Mouse (Mus musculus) neural tube, embryonic 15.5 days (tissue): ENCODE data around the gene Npdc1. TPM values are rescaled to one million over a fixed set of nuclear protein-coding genes. Genes with fewer than 3 reads are reported as not detected.

Source experiments
- ATAC-seq: fragments of 200-750 bp; cut with Nextera tagmentation; 2 replicates; pipeline ENCODE4 v1.8.0; 2017; ENCODE audit warnings: mild to moderate bottlenecking, moderate TSS enrichment, moderate library complexity; ENCODE audit not compliant: low FRiP score
- H3K27ac ChIP-seq: fragments of 300-500 bp; sonication (generic); replicated peaks from 2 replicates; pipeline ENCODE4 v1.5.1; 2015; ENCODE audit warnings: mild to moderate bottlenecking, inconsistent platforms
- H3K27me3 ChIP-seq: fragments of 300-500 bp; sonication (generic); replicated peaks from 2 replicates; pipeline ENCODE4 v1.6.1; 2015; ENCODE audit warnings: inconsistent platforms
- H3K36me3 ChIP-seq: fragments of 300-500 bp; sonication (generic); 2 replicates; pipeline ENCODE4 v1.6.1; 2015; ENCODE audit warnings: inconsistent platforms
- H3K4me1 ChIP-seq: fragments of 300-500 bp; sonication (generic); 2 replicates; pipeline ENCODE4 v1.6.1; 2015; ENCODE audit warnings: inconsistent platforms
- H3K4me2 ChIP-seq: fragments of 300-500 bp; sonication (generic); 2 replicates; pipeline ENCODE4 v1.6.1; 2015; ENCODE audit warnings: inconsistent platforms, mild to moderate bottlenecking, moderate library complexity
- H3K4me3 ChIP-seq: fragments of 300-500 bp; sonication (generic); replicated peaks from 2 replicates; pipeline ENCODE4 v1.5.1; 2015; ENCODE audit warnings: mild to moderate bottlenecking, inconsistent platforms
- H3K9ac ChIP-seq: fragments of 300-500 bp; sonication (generic); replicated peaks from 2 replicates; pipeline ENCODE4 v1.6.1; 2015; ENCODE audit warnings: mild to moderate bottlenecking, inconsistent platforms
- H3K9me3 ChIP-seq: fragments of 300-500 bp; sonication (generic); replicated peaks from 2 replicates; pipeline ENCODE4 v1.6.1; 2016; ENCODE audit warnings: inconsistent platforms
- WGBS: fragments of 180-500 bp; shearing (Covaris S2); methylation state at CpG from one replicate; pipeline ENCODE4 v1.1.7; 2015; ENCODE audit warnings: mixed read lengths; 5-methylcytosine and 5-hydroxymethylcytosine counted together
- polyA plus RNA-seq: library from polyadenylated mRNA; unstranded; fragments of >200 nt; fragmentation: Nextera tagmentation; extraction: Ambion mirVana; gene quantifications from 2 replicates; pipeline ENCODE4 v1.2.1, GENCODE M21; 2015

Npdc1 gene
- 398 and 483 TPM in 2 replicates for polyA plus RNA-seq

DNA sequence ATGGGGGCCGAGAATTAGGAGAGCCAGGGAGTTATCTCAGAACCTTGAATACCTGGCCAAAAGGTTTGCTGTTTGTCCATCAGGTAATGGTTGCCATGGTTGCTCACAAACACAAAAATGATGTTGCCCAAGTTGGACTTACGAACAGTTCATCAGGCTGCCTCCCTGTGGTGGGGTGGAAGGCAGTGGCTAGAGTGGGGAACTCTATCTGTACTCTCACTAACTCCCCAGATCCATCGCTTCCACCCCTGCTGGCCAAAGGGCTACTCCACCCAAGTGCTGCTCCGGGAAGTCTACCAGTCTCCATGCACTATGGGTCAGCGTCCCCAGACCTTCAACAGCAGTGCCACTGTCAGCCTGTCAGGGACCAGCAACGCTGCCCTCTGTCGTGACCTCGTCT lies at the start of gene Npdc1:
TSS of gene Npdc1 (plus strand) at position 301 of the 400 bp plus-strand sequence.
- H3K27ac ChIP-seq, result no peak within 1 kb of the TSS
- H3K27me3 ChIP-seq, result peaks cover 61% of the 10 kb centered on the region
- peaks cover 37% of the 10 kb centered on the region for H3K4me1 ChIP-seq
- WGBS, result 66% methylated on average over 8 of the region's 8 CpGs
- H3K9ac ChIP-seq, result no peak within 1 kb of the TSS
- H3K4me3 ChIP-seq, result no peak within 1 kb of the TSS
- no peak within 1 kb of the TSS for H3K4me2 ChIP-seq
- no peaks in the 10 kb centered on the region for H3K9me3 ChIP-seq
- no peaks in the 10 kb centered on the region for H3K36me3 ChIP-seq
- no peak for ATAC-seq

DNA sequence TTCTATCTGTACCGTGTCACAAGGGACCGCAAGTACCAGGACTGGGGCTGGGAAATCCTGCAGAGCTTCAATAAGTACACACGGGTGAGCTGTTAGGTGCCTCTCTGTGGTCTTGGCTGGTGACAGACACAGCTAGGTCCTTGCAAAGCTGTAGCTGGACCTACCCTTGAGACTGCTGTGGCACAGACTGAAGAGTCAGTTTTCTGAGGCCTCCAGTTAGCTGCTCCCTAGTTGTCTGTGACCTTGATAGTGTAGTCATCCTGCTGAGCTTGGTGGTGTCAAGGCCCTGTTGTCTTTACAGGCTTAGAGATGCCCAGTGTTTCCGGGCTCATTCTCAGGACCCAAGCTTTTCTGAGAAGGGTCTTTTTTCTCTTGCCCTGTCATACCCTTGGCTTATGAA lies 49.7 kb upstream of the Npdc1 start:
- H3K27ac ChIP-seq, result no peak overlapping the region
- 98% methylated on average over 4 of the region's 4 CpGs for WGBS
- H3K9ac ChIP-seq, result no peak overlapping the region
- H3K4me3 ChIP-seq, result no peak overlapping the region
- no peak overlapping the region for H3K4me2 ChIP-seq
- peaks cover 89% of the 10 kb centered on the region for H3K36me3 ChIP-seq
- no peak for ATAC-seq
- 0 out of 2 replicates have a peak, but pooled peaks cover 2% of the 10 kb centered on the region for H3K4me1 ChIP-seq
- H3K27me3 ChIP-seq, result no peaks in the 10 kb centered on the region
- no peaks in the 10 kb centered on the region for H3K9me3 ChIP-seq

DNA sequence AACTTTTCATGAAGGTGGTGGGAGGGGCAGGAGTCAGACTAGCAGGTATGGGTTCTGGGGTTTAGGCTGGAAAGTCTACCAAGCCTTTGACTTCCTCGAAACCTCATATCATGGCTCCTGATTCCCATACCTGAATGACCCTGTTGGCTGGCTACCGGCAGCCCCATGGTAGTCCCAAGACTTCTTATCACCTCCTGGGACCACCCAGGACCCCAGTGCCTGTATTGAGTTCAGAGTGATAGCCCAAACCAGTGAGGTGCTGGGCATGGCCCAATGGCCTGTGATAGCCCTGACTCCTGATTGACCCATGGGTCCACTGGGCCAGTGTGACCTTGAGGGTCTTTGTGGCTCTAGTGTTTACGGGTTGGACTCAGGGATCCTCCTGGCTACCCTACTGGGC lies 48.5 kb upstream of the Npdc1 start:
- no peak overlapping the region for H3K4me3 ChIP-seq
- H3K4me1 ChIP-seq, result peaks cover 14% of the 10 kb centered on the region
- no peak overlapping the region for H3K9ac ChIP-seq
- 97% methylated on average over 3 of the region's 3 CpGs for WGBS
- H3K4me2 ChIP-seq, result no peak overlapping the region
- no peaks in the 10 kb centered on the region for H3K27me3 ChIP-seq
- no peaks in the 10 kb centered on the region for H3K9me3 ChIP-seq
- H3K27ac ChIP-seq, result no peak overlapping the region
- peaks cover 77% of the 10 kb centered on the region for H3K36me3 ChIP-seq
- no peak for ATAC-seq

DNA sequence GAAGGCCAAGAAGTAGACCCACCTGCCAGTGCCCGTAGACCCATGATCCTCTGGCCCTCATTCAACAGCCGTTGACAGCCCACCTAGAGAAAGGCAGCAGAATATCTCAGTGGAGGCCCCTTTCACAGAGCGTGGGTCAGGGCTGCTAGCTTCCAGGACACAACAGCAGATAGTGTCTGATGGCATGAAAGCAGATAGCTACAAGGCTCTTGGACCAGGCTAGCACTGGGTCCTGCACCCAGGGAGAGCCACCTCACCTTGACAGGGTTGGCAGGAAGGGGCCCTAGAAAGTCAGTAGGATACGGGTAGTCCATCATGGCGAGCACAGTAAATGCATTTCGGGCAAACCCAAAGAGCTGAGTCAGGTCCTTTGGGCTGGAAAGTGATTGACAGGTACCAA lies 44.9 kb upstream of the Npdc1 start:
- no peak for ATAC-seq
- H3K4me1 ChIP-seq, result peaks cover 29% of the 10 kb centered on the region
- H3K4me3 ChIP-seq, result no peak overlapping the region
- H3K36me3 ChIP-seq, result peaks cover 45% of the 10 kb centered on the region
- no peaks in the 10 kb centered on the region for H3K27me3 ChIP-seq
- H3K27ac ChIP-seq, result no peak overlapping the region
- H3K9me3 ChIP-seq, result no peaks in the 10 kb centered on the region
- no peak overlapping the region for H3K4me2 ChIP-seq
- 92% methylated on average over 6 of the region's 6 CpGs for WGBS
- no peak overlapping the region for H3K9ac ChIP-seq

DNA sequence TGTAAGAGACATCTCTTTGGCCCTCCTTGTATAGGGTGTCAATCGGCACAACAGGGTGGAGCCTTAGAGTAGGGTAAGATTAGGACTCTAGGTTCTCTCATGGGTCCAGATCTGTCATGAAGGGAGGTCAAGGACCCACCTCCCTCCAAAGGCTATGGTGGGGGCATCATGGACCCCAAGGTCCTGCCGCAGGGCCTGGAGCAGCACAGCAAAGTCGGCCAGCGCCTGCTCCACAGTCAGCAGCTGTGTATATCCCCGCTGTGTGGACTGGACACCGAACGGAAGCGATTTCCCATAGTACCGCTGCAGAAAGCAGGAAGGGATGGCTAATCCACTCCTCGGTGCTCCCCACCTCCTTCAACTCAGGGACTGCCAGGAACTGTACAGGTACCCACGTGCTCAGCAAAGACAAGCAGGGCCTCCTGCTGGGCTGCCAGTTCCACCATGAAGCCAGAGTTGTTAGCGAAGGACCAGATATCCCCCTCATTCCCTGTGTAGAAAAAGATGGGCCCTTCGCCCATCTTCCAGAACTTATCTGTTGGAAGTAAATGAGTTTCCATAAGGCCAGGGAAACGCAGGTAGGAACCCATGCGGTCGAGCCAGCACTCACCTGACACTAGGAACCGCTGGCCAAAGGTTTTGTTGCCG lies 43.6 kb upstream of the Npdc1 start:
- H3K27me3 ChIP-seq, result no peaks in the 10 kb centered on the region
- WGBS, result 37% methylated on average over 18 of the region's 18 CpGs
- H3K9me3 ChIP-seq, result no peaks in the 10 kb centered on the region
- no peak overlapping the region for H3K27ac ChIP-seq
- peak; percentile 16; the same call in 1 of the 2 replicates for ATAC-seq
- peaks cover 31% of the 10 kb centered on the region for H3K36me3 ChIP-seq
- peaks cover 29% of the 10 kb centered on the region for H3K4me1 ChIP-seq
- peak overlapping the region; percentile 94 for H3K4me2 ChIP-seq
- H3K9ac ChIP-seq, result peak overlapping the region; percentile 59
- peak overlapping the region; percentile 57 for H3K4me3 ChIP-seq

DNA sequence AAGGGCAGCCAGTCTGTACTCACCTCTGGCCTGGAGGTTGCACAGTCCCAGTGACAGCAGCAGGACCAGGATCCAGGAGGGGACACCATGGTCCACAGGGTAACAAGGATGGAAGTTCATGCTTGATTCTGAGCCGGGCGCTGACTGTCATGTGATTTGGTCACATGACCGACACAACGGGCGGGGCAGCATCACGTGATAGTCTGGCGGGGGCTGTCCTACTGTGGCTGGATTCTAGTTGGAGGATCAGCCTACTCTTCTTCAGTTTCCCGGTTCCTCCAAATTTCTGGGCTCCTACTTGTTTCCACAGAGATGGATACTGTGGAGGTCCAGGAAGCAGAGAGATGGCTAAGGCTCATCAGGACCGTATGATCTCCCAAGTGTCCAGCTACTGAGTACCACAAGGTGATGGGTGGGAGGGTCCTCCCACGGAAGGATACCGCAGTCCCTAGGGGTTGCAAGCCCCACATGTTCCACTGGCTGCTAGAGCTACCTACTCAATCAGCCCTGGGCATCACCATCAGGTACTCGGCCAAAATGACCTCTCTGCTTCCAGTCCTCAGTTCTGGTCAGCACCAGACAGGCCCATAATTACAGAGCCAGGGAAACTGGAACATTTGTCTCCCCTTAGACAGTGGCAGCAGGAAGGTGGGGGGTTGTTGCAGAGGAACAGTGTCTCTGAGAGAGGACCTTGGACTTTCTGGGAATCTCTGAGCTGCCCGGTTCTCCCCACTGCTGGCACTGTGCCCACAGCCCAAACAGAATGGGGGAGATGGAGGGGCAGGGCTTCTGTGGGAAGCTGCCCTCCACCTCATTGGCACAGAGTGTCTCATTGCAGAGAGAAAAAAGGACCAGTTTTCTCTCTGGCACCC lies 42.7 kb upstream of the Npdc1 start, which contains the start of gene Dpp7:
TSS of gene Dpp7 (minus strand) at position 152 of the 872 bp plus-strand sequence.
- peak; percentile 88 for ATAC-seq
- H3K9ac ChIP-seq, result peak within 1 kb of the TSS; percentile 59
- peaks cover 23% of the 10 kb centered on the region for H3K36me3 ChIP-seq
- 5% methylated on average over 13 of the region's 13 CpGs for WGBS
- peak within 1 kb of the TSS; percentile 57 for H3K4me3 ChIP-seq
- peak within 1 kb of the TSS; percentile 45; the same call in 1 of the 2 replicates for H3K27ac ChIP-seq
- H3K9me3 ChIP-seq, result no peaks in the 10 kb centered on the region
- H3K4me1 ChIP-seq, result peaks cover 29% of the 10 kb centered on the region
- H3K4me2 ChIP-seq, result peak within 1 kb of the TSS; percentile 94
- H3K27me3 ChIP-seq, result no peaks in the 10 kb centered on the region

DNA sequence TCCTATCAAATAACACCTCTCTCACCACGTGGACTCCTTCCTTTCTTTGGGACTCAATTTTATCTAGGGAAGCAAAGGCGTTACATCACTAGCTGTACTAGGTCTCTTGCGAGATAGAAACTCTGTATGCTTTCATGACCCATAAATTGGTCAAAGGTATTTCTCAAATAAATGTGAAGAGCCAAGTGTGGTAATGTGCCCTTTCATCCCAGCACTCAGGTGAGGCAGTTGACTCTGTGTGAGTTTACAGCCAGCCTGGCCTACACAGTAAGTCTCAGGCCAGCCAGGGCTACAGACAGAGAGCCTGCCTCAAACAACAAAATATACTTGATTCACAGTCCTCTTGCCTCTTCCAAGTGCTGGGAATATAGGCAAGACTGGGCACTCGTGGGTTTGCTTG lies 39.3 kb upstream of the Npdc1 start:
- Histone ChIP-seq H3K4me3 (no peak overlapping the region), H3K36me3 (no peaks in the 10 kb centered on the region), H3K4me2 (no peak overlapping the region), H3K27ac (no peak overlapping the region), H3K27me3 (peaks cover 17% of the 10 kb centered on the region), H3K4me1 (peaks cover 28% of the 10 kb centered on the region), H3K9me3 (no peaks in the 10 kb centered on the region), H3K9ac (no peak overlapping the region)
- ATAC-seq, result no peak
- WGBS, result 88% methylated on average over 4 of the region's 4 CpGs

DNA sequence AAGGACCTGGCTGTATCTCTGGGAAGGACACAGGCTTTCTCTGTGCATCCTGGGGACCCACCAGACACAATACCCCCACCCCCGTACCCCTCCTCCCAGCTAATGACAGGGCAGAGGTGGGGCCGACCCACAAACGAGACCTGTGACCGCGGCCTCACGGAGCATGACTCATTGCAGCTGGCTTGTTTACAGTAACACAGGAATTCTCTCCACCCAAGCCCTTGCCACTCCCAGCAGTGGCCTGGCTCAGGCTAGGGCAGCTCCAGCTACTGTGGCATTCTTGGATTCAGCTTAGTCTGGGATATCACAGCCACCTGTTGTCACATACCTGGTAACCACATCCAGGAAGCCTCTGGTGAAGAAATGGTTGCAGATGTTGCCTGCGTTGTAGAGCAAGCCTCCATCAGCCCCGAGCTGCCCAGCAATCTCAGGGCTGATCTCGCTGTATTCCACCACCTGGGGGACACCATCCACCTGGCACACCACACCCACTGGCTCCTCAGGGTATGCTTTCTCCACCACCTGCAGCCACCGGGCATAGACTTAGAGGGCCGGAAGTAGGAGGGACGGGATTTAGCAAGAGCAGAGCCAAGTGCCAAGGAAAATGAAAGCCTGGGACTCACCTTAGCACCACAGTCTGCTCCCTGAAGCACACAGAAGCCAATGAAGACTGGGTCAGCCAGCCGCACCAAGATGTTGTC lies 35.5 kb upstream of the Npdc1 start:
- Histone ChIP-seq H3K4me3 (no peak overlapping the region), H3K4me2 (no peak overlapping the region), H3K4me1 (peaks cover 14% of the 10 kb centered on the region), H3K27me3 (peaks cover 35% of the 10 kb centered on the region), H3K27ac (no peak overlapping the region), H3K9me3 (no peaks in the 10 kb centered on the region), H3K36me3 (no peaks in the 10 kb centered on the region), H3K9ac (no peak overlapping the region)
- WGBS, result 56% methylated on average over 13 of the region's 13 CpGs
- no peak for ATAC-seq

DNA sequence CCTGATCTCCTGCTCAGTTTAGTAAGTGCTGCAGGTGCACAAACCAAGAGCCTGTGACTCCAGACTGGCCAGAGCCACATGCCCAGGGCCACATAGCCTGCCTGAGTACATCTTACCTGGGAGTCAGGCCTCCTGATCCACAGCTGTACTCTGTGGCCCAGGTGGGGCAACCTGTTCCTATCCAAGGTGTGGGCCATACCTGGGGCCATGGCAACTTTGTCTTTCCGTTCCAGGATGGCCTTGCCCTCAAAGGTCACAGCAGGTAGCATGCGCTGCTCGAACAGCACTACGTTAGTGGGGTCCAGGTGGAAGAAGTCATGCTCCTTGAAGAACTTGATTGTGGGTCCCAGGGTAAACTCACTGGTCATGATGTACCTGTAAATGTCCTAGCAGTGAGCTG lies 34.8 kb upstream of the Npdc1 start:
- Histone ChIP-seq H3K4me1 (peaks cover 14% of the 10 kb centered on the region), H3K9ac (0 out of 2 replicates have a peak overlapping the region, but pooled peaks have one; percentile 64), H3K4me2 (peak overlapping the region; percentile 99), H3K27ac (no peak overlapping the region), H3K36me3 (no peaks in the 10 kb centered on the region), H3K9me3 (no peaks in the 10 kb centered on the region), H3K4me3 (0 out of 2 replicates have a peak overlapping the region, but pooled peaks have one; percentile 57), H3K27me3 (peaks cover 35% of the 10 kb centered on the region)
- 88% methylated on average over 4 of the region's 4 CpGs for WGBS
- ATAC-seq, result no peak

DNA sequence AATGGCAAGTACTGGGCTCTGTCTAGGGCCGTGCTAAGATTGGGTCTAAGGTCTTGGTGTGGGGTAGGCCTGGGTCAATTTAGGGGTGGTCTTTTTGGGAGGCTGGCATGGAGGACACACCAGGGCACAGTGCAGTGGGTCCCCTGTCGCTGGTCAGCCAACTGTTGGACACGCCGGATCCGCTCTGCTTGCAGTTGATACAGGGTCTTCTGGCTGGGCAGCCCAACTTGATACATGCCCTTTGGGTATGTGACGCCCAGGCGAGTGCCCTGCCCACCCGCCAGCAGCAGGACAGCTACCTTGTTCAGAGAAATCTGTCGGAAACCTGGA lies 34.4 kb upstream of the Npdc1 start:
- no peak for ATAC-seq

DNA sequence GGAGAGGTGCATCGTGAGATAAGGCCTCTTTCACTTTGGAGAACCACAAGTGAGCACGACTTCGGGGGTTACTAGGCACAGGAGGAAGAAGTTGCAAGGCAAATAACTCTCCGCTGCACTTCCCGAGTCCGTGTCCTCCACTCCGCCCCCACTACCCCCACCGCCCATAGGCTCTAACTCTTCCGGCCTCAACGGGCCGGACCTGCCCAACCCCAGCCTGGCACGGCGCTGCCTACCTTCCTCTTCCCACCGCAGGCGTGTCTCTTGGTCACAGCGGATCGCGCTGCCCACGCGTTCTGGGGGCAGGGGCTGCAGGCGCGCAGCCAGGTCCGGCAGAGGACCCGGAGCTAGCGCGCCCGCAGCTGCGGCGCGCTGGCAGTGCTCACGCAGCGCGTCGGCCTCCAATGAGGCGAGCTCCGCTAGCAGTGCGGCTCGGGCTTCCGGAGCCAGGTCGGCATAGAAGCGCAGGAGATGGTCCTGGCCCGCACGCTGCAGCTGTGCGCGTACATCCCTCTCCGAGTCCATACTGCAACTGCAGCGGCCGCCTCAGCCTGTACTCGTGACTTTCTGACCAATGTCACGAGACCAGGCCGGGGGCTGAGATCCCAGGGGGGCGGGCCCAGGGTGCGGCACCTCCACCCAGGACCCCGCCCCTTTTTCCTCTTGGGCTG lies 33.9 kb upstream of the Npdc1 start, which contains the start of gene Uap1l1:
TSS of gene Uap1l1 (minus strand) at position 592 of the 671 bp plus-strand sequence.
- peak within 1 kb of the TSS; percentile 99 for H3K4me2 ChIP-seq
- no peaks in the 10 kb centered on the region for H3K36me3 ChIP-seq
- 0% methylated on average over 53 of the region's 54 CpGs for WGBS
- peak within 1 kb of the TSS; percentile 57 for H3K4me3 ChIP-seq
- ATAC-seq, result peak; percentile 79
- peak within 1 kb of the TSS; percentile 46; the same call in 1 of the 2 replicates for H3K27ac ChIP-seq
- H3K9ac ChIP-seq, result peak within 1 kb of the TSS; percentile 64
- peaks cover 35% of the 10 kb centered on the region for H3K27me3 ChIP-seq
- H3K9me3 ChIP-seq, result no peaks in the 10 kb centered on the region
- H3K4me1 ChIP-seq, result peaks cover 14% of the 10 kb centered on the region

More for the DNA sequence above, 34.4 kb upstream of the Npdc1 start:
- Histone ChIP-seq H3K9ac (peak overlapping the region; percentile 64), H3K36me3 (no peaks in the 10 kb centered on the region), H3K27ac (no peak overlapping the region), H3K4me1 (peaks cover 14% of the 10 kb centered on the region), H3K27me3 (peaks cover 35% of the 10 kb centered on the region), H3K4me3 (peak overlapping the region; percentile 57), H3K9me3 (no peaks in the 10 kb centered on the region), H3K4me2 (peak overlapping the region; percentile 99)
- 34% methylated on average over 9 of the region's 9 CpGs for WGBS
